Mouse (Mus musculus) embryonic facial prominence, embryonic 11.5 days (tissue): ENCODE measurements at regions not wholly inside any gene's neighbourhood (a gene's known extent, or its start where the extent isn't known, plus 50 kb on each side); places are given as distances from the start of the nearest gene placed in this dataset.
A peak's percentile ranks its signal among the peaks of the same experiment; 100 is the strongest.

ENCODE experiments used
- ATAC-seq: fragments of 200-750 bp; cut with Nextera tagmentation; replicated peaks from 2 replicates; pipeline ENCODE4 v1.8.0; 2017; ENCODE audit warnings: low read depth; ENCODE audit not compliant: insufficient number of reproducible peaks, low FRiP score, low TSS enrichment
- DNase-seq: peaks from one replicate; pipeline ENCODE4 v3.0.0-alpha.2; 2015; ENCODE audit warnings: low spot score
- H3K27ac ChIP-seq: fragments of 300-500 bp; sonication (generic); replicated peaks from 2 replicates; pipeline ENCODE4 v1.5.1; 2014; ENCODE audit warnings: mild to moderate bottlenecking, low read depth, low read length, control low read depth
- H3K27me3 ChIP-seq: fragments of 300-500 bp; sonication (generic); 2 replicates; pipeline ENCODE4 v1.6.1; 2014; ENCODE audit warnings: mild to moderate bottlenecking, low read length, moderate library complexity, mixed read lengths; ENCODE audit not compliant: control insufficient read depth, insufficient read depth
- H3K36me3 ChIP-seq: fragments of 300-500 bp; sonication (generic); replicated peaks from 2 replicates; pipeline ENCODE4 v1.6.1; 2014; ENCODE audit warnings: low read depth, mild to moderate bottlenecking, low read length, moderate library complexity, mixed read lengths; ENCODE audit not compliant: control insufficient read depth, insufficient read depth
- H3K4me1 ChIP-seq: fragments of 300-500 bp; sonication (generic); 2 replicates; pipeline ENCODE4 v1.6.1; 2014; ENCODE audit warnings: low read length, mixed read lengths; ENCODE audit not compliant: control insufficient read depth, insufficient read depth
- H3K4me2 ChIP-seq: fragments of 300-500 bp; sonication (generic); 2 replicates; pipeline ENCODE4 v1.6.1; 2014; ENCODE audit warnings: low read depth, mild to moderate bottlenecking, control low read depth, low read length, moderate library complexity
- H3K4me3 ChIP-seq: fragments of 300-500 bp; sonication (generic); 2 replicates; pipeline ENCODE4 v1.5.1; 2014; ENCODE audit warnings: low read depth, low read length, control low read depth
- H3K9ac ChIP-seq: fragments of 300-500 bp; sonication (generic); replicated peaks from 2 replicates; pipeline ENCODE4 v1.6.1; 2014; ENCODE audit warnings: mild to moderate bottlenecking, control low read depth, low read length
- H3K9me3 ChIP-seq: fragments of 300-500 bp; sonication (generic); replicated peaks from 2 replicates; pipeline ENCODE4 v1.6.1; 2016; ENCODE audit warnings: mild to moderate bottlenecking, low read length, inconsistent platforms, mixed read lengths; ENCODE audit not compliant: control insufficient read depth
- WGBS: fragments of 180-500 bp; shearing (Covaris S2); extraction: QIAGEN DNeasy Blood & Tissue Kit; methylation state at CpG from one replicate; pipeline ENCODE4 v1.1.7; 2014; 5-methylcytosine and 5-hydroxymethylcytosine counted together

DNA sequence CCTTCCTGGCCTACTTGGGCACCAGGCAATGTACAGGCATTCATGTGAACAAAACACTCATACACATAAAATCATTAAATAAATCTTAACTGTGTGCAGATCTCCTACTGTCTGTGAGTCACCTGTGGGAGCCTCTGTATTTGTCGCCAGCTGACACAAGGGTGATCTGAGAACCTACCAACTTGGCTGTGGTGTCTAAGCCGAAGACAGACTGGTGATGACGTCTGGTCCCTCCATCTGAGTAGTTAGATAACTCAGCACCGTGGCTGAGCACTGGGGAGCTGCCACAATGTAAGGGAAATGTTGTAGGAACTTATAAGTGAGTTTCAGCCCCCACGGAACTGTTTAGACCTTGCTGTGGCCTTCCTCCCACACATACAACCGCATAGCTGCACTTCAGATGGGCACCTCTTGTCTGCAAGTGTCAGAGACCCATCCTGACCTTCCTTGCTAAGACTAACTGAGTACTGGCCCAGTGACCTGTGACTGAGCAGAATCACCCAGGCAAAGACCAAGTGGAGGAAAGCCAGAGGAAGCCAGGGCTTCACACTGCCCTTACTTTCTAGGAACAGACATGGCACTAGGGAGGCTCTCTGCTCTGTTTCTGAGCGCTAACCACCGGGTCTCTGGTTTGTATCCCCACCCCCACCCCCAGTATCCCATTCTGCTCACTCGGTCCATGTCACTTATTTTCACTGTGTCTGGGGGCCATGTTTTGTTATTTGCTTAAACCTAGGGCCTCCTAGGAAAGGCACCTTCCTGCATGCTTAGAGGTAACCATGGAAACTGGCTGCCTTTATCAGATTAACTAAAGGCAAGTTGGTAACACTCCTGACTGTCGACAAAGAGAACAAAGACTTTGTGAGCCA lies 65.2 kb upstream of the Dhx40 start:
- Histone ChIP-seq H3K27me3 (no peaks in the 10 kb centered on the region), H3K36me3 (no peaks in the 10 kb centered on the region), H3K9me3 (no peaks in the 10 kb centered on the region), H3K9ac (peak overlapping the region; percentile 23; the same call in 1 of the 2 replicates), H3K4me3 (no peak overlapping the region), H3K27ac (no peak overlapping the region), H3K4me2 (no peak overlapping the region), H3K4me1 (no peaks in the 10 kb centered on the region; the same call in 1 of the 2 replicates)
- 0 out of 2 replicates have a peak, but pooled peaks have one; percentile 14 for ATAC-seq
- 65% methylated on average over 10 of the region's 10 CpGs for WGBS
- DNase-seq, result peak; percentile 59

DNA sequence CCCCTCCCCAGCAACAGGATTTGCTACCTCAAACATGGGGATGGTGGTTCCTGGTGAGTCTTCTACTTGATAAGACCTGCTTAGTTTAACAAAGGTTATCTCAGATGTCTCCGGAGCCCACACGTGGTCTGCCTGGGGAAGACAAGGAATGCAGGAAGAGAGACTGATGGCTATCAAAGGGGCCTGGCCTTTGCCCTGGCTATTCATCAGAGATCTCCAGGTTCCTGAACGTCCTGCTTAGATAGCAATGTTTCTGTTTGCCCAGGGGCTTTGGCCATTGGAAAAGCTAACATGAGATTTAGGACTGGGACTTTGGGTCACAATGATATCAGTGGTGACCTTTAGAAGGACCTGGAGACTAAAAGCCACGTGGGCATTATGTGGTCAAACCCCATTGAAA lies 64.2 kb upstream of the Dhx40 start:
- DNase-seq, result no peak
- 28% methylated on average over 4 of the region's 4 CpGs for WGBS
- H3K27me3 ChIP-seq, result no peaks in the 10 kb centered on the region
- H3K4me2 ChIP-seq, result no peak overlapping the region
- no peak overlapping the region for H3K9ac ChIP-seq
- no peak overlapping the region for H3K4me3 ChIP-seq
- H3K4me1 ChIP-seq, result no peaks in the 10 kb centered on the region; the same call in 1 of the 2 replicates
- H3K9me3 ChIP-seq, result no peaks in the 10 kb centered on the region
- no peak for ATAC-seq
- no peaks in the 10 kb centered on the region for H3K36me3 ChIP-seq
- no peak overlapping the region for H3K27ac ChIP-seq

DNA sequence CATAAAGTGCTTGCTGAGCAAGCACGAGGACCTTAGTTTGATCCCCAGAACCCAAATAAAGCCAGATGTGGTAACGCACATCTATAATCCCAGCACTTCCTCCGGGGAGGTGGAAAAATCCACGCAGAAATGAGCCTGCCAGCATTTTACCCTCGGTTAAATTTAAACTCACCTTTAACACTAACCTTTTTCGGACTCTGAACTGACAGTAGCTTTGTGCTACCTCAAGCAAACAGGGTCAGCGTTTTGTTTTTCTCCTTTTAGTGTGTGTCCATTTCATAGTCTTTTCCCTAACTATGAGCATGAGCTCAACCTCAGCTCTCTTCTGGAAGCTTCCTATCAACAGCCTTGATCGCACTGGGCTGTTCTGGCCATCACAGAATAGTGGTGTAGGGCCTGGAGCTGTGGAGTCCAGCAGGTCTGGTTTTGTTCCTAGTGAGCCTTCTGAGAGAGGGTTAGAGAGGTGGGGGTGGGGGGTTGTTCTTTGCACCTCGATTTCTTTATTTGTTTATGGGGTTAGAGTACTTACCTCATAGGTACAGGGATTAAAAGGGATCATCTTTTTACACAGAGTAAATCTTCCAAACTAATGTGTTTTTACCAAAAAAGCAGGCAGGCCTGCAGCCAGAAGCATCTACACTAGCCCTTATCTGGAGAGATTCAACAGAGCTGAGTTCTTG lies 63.1 kb upstream of the Dhx40 start:
- H3K4me2 ChIP-seq, result no peak overlapping the region
- no peaks in the 10 kb centered on the region for H3K9me3 ChIP-seq
- no peaks in the 10 kb centered on the region for H3K36me3 ChIP-seq
- H3K9ac ChIP-seq, result no peak overlapping the region
- H3K4me3 ChIP-seq, result no peak overlapping the region
- WGBS, result 71% methylated on average over 9 of the region's 9 CpGs
- no peaks in the 10 kb centered on the region for H3K27me3 ChIP-seq
- no peak overlapping the region for H3K27ac ChIP-seq
- DNase-seq (no peak), ATAC-seq (no peak)
- no peaks in the 10 kb centered on the region; the same call in 1 of the 2 replicates for H3K4me1 ChIP-seq

DNA sequence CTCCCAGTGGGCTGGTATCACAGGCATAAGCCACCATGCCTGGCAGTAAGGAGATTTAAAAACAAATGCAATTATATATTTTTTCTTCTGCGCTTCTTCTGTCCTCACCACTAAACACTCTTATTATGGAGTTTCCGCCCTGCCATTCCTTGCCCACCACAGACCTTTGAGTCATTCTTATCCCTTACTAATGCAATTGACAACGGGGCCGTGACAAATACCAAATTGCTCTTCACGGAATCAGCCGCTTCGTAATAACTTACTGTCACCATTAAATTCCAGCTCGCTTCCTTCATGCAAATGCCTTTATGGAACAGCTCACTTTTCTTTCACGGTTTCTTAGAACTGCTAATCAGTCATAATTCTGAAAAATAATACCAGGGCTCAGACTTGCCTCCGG lies 59.4 kb upstream of the Dhx40 start:
- Histone ChIP-seq H3K27me3 (no peaks in the 10 kb centered on the region), H3K36me3 (no peaks in the 10 kb centered on the region), H3K9ac (no peak overlapping the region), H3K4me3 (no peak overlapping the region), H3K4me1 (no peaks in the 10 kb centered on the region), H3K9me3 (no peaks in the 10 kb centered on the region), H3K4me2 (no peak overlapping the region), H3K27ac (no peak overlapping the region)
- WGBS, result 59% methylated on average over 10 of the region's 10 CpGs
- ATAC-seq (no peak), DNase-seq (peak; percentile 47)

DNA sequence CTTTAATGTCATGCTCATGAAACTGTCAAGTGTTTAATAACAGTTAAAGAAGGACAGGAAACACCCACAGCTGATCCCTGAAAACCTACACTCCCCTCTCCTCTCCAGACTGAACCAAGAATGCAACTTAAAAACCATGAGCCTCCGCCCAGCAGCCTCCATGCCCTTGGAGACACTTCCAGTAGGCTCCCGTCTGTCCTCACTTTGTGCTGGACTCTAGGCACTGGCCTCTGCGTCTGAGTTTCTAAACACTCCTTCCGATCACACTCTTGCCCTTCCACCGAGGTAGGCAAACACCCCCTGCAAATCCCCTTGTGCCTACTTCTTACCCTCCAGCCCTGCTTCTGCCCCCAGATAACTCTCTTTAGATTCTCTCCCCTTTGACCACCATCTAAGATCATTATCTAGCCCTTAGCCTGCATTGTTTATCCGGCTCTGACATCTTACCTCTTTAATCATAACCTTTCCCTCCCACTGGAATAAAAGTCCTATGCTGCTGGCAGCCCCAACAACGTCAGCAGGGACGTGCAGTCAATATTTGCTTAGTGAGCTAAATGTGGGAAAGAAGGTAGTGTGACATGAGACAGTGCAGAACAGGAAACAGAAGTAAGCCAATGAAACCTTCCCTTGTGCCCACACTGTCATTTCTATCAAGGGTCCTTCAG lies 52.5 kb upstream of the Dhx40 start:
- H3K27ac ChIP-seq, result no peak overlapping the region
- no peak for ATAC-seq
- 60% methylated on average over 8 of the region's 8 CpGs for WGBS
- H3K4me3 ChIP-seq, result no peak overlapping the region
- no peaks in the 10 kb centered on the region for H3K36me3 ChIP-seq
- H3K27me3 ChIP-seq, result no peaks in the 10 kb centered on the region
- no peak overlapping the region for H3K4me2 ChIP-seq
- H3K9ac ChIP-seq, result no peak overlapping the region
- no peaks in the 10 kb centered on the region for H3K4me1 ChIP-seq
- DNase-seq, result no peak
- no peaks in the 10 kb centered on the region for H3K9me3 ChIP-seq

DNA sequence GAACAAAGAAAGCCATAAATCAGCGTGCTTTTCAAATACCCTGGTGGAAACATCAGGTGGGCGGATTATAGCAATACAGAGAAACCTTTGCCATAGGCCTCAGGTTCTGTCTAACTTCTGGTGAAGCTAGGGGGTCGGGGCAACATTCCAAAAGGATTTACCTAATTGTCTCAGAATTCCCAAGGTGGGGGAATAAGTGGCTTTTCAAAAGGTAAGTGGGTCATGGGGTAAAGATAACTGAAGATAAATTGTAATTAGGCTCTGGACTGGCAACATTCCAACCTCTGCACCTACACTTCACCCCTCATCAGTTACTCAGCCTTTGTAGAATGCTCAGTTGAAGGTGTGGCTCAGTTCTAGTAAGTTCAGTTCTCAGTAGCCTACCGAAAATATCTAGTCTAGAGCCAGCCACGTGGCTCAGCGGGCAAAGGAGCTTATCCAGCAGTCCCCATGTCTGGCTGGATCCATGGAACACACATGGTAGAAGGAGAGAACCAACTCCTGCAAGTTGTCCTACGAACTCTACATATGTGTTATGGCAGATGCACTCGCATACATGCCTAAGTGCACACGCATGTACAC lies 51.8 kb upstream of the Dhx40 start:
- ATAC-seq (no peak), DNase-seq (no peak)
- no peaks in the 10 kb centered on the region for H3K27me3 ChIP-seq
- H3K9me3 ChIP-seq, result no peaks in the 10 kb centered on the region
- H3K36me3 ChIP-seq, result no peaks in the 10 kb centered on the region
- H3K27ac ChIP-seq, result no peak overlapping the region
- no peak overlapping the region for H3K4me2 ChIP-seq
- H3K4me1 ChIP-seq, result no peaks in the 10 kb centered on the region
- 85% methylated on average over 9 of the region's 9 CpGs for WGBS
- no peak overlapping the region for H3K4me3 ChIP-seq
- H3K9ac ChIP-seq, result no peak overlapping the region

DNA sequence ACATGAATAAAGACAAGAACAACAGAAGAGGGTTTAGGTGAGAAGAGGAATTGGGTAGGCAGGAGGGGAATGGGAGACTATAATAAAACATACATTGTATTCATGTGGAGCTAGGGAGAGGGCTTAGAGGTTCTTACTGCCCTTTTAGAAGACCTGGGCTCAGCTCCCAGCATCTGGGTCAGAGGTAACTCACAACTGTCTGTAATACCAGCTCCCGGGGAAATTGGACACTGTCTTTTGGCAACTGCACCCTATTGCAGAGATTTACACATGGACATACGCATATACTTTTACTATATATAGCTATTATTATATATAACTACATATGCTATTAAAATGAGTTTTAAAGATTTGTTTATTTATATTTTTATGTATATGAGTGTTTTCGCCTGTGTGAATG lies 50.7 kb upstream of the Dhx40 start:
- ATAC-seq, result no peak
- WGBS, result 87% methylated on average over 3 of the region's 3 CpGs
- no peak overlapping the region for H3K27ac ChIP-seq
- no peaks in the 10 kb centered on the region for H3K27me3 ChIP-seq
- H3K9me3 ChIP-seq, result no peaks in the 10 kb centered on the region
- no peaks in the 10 kb centered on the region for H3K4me1 ChIP-seq
- H3K36me3 ChIP-seq, result no peaks in the 10 kb centered on the region
- no peak overlapping the region for H3K4me2 ChIP-seq
- no peak overlapping the region for H3K9ac ChIP-seq
- DNase-seq, result no peak
- H3K4me3 ChIP-seq, result no peak overlapping the region
